Mouse (Mus musculus): ENCODE results near the gene Olfr469. TPM values are rescaled to one million over a fixed set of nuclear protein-coding genes. Genes with fewer than 3 reads are reported as not detected.

The Olfr469 gene
- polyA plus RNA-seq, 1 experiment from 2014 or later = not detected

DNA sequence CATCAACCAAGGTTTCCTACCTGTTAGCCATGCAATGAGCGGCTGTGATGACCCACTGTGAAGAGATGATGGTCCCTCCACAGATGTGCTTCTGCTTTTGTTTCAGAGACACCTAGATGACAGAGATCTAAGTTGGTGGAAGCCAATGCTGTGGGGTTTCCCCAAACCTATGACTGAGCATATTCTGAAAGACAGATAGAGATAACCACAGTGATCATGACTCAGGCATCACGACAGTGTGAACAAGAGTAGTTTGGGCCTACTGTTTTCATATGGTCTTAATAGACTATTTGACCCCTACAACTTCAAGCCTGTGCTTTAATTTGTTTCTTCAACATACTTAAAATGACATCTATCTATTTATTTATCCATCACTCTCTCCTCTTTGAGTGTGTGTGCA is 28.8 kb downstream of the Olfr469 start:
- Histone ChIP-seq H3K4me1 (ENCODE audit: control insufficient read depth, insufficient read depth, low read length) (no peaks in the 10 kb centered on the region), H3K27ac (replicated peaks; ENCODE audit: low read depth, low read length) (no peak overlapping the region), H3K4me2 (ENCODE audit: low read depth, low read length) (no peak overlapping the region), H3K9ac (replicated peaks; ENCODE audit: low read length) (no peak overlapping the region), H3K4me3 (ENCODE audit: low read depth, low read length) (no peak overlapping the region), H3K27me3 (ENCODE audit: control insufficient read depth, insufficient read depth, low read length) (no peaks in the 10 kb centered on the region), H3K9me3 (replicated peaks; ENCODE audit: control insufficient read depth, low read length) (no peaks in the 10 kb centered on the region), H3K36me3 (replicated peaks; ENCODE audit: control insufficient read depth, insufficient read depth, low read depth, low read length) (no peaks in the 10 kb centered on the region)
- no peak for ATAC-seq (replicated peaks; ENCODE audit: insufficient number of reproducible peaks, low FRiP score, low TSS enrichment, low read depth)
- no peak for DNase-seq (ENCODE audit: low spot score)
- 72% methylated on average over 2 of the region's 2 CpGs for whole genome bisulfite sequencing

DNA sequence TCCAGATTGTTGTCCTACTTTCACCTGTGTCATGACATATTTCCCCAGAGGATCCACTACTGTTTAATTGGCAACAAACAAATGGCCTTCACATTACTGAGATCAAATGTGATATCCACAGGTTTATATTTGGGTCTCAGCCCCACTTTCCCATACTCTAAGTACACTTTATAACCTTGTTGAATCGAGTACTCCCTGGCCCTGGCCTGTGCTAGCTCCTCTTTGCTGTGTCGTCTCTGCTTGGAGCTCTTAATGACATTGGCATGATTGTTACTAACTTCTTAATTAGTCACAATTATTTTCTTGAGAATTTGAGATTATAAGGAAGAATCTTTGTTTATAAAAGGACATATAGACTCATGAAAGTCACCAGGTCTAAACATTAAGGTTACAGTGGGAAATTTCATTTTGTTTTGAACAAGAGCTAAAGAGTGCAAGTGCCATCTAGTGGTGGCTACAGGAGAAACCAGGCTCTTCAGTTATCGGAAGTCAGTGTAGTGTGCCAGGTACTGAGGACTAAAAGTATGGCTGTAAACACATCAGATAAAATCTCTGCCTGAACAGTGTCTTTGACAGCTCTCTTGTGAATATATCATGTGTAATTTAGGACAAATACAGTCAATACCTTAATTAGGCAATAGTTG is 37.2 kb downstream of the Olfr469 start:
- no peaks in the 10 kb centered on the region for H3K4me1 ChIP-seq (ENCODE audit: control insufficient read depth, insufficient read depth, low read length)
- H3K4me2 ChIP-seq (ENCODE audit: low read depth, low read length) = no peak overlapping the region
- H3K27ac ChIP-seq (replicated peaks; ENCODE audit: low read depth, low read length) = no peak overlapping the region
- WGBS = 60% methylated on average over 3 of the region's 3 CpGs
- DNase-seq (ENCODE audit: low spot score) (peak; percentile 68), ATAC-seq (replicated peaks; ENCODE audit: insufficient number of reproducible peaks, low FRiP score, low TSS enrichment, low read depth) (0 out of 2 replicates have a peak, but pooled peaks have one; percentile 29)
- no peaks in the 10 kb centered on the region for H3K36me3 ChIP-seq (replicated peaks; ENCODE audit: control insufficient read depth, insufficient read depth, low read depth, low read length)
- no peak overlapping the region for H3K9ac ChIP-seq (replicated peaks; ENCODE audit: low read length)
- no peaks in the 10 kb centered on the region for H3K9me3 ChIP-seq (replicated peaks; ENCODE audit: control insufficient read depth, low read length)
- H3K4me3 ChIP-seq (ENCODE audit: low read depth, low read length) = no peak overlapping the region
- no peaks in the 10 kb centered on the region for H3K27me3 ChIP-seq (ENCODE audit: control insufficient read depth, insufficient read depth, low read length)

DNA sequence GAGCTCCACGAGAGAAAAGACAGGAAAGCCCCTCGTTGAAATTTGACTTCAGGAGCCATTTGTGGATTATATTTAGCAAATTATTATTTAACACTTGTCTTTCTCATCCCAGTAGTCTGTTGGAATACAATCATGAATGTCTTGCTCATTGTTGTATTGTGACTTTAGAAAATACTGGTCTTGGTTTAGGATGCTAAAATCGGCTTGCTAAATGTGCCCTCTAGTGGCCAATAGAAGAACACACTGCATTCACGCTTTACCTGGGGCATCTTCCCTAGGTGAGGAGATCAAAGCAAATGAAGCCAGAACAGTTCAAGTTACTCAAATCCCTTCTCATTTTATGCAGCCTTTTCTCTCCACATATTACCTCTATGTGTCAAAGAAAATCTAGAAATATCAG is 45.7 kb downstream of the Olfr469 start:
- Histone ChIP-seq H3K4me1 (ENCODE audit: control insufficient read depth, insufficient read depth, low read length) (no peaks in the 10 kb centered on the region), H3K4me3 (ENCODE audit: low read depth, low read length) (no peak overlapping the region), H3K36me3 (replicated peaks; ENCODE audit: control insufficient read depth, insufficient read depth, low read depth, low read length) (no peaks in the 10 kb centered on the region), H3K9ac (replicated peaks; ENCODE audit: low read length) (no peak overlapping the region), H3K9me3 (replicated peaks; ENCODE audit: control insufficient read depth, low read length) (no peaks in the 10 kb centered on the region), H3K27me3 (ENCODE audit: control insufficient read depth, insufficient read depth, low read length) (no peaks in the 10 kb centered on the region), H3K4me2 (ENCODE audit: low read depth, low read length) (no peak overlapping the region), H3K27ac (replicated peaks; ENCODE audit: low read depth, low read length) (no peak overlapping the region)
- ATAC-seq (replicated peaks; ENCODE audit: insufficient number of reproducible peaks, low FRiP score, low TSS enrichment, low read depth) (no peak), DNase-seq (ENCODE audit: low spot score) (peak; percentile 48)
- WGBS = 49% methylated on average over 4 of the region's 4 CpGs

DNA sequence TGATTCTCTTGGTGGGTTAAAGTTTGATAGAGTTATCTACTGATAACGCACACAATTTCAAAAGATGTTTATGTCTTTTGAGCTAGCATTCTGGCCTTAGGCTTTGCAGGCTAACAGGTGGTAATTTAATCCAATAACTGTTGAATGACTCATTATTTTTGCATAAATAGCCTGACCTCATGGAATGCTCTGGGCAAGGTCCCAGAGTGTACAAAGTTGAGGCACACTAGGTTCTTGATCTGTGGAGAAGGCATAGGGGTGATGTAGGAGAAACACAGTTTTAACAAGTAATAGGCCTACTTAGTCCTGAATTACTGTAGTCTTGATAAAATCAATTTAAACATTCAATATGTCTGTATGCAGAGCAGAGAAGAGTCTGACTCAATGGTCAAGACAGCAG is 47.1 kb downstream of the Olfr469 start:
- H3K27ac ChIP-seq (replicated peaks; ENCODE audit: low read depth, low read length) = no peak overlapping the region
- H3K27me3 ChIP-seq (ENCODE audit: control insufficient read depth, insufficient read depth, low read length) = no peaks in the 10 kb centered on the region
- H3K9ac ChIP-seq (replicated peaks; ENCODE audit: low read length) = no peak overlapping the region
- no peaks in the 10 kb centered on the region for H3K9me3 ChIP-seq (replicated peaks; ENCODE audit: control insufficient read depth, low read length)
- H3K4me3 ChIP-seq (ENCODE audit: low read depth, low read length) = no peak overlapping the region
- ATAC-seq (replicated peaks; ENCODE audit: insufficient number of reproducible peaks, low FRiP score, low TSS enrichment, low read depth) (no peak), DNase-seq (ENCODE audit: low spot score) (no peak)
- H3K36me3 ChIP-seq (replicated peaks; ENCODE audit: control insufficient read depth, insufficient read depth, low read depth, low read length) = no peaks in the 10 kb centered on the region
- 83% methylated on average over 1 of the region's 1 CpGs for WGBS
- H3K4me1 ChIP-seq (ENCODE audit: control insufficient read depth, insufficient read depth, low read length) = no peaks in the 10 kb centered on the region
- no peak overlapping the region for H3K4me2 ChIP-seq (ENCODE audit: low read depth, low read length)

- no peak overlapping the region for H3K9ac ChIP-seq (replicated peaks; ENCODE audit: low read length)
- 68% methylated on average over 6 of the region's 6 CpGs for WGBS
- ATAC-seq (replicated peaks; ENCODE audit: insufficient number of reproducible peaks, low FRiP score, low TSS enrichment, low read depth) = no peak
- H3K27me3 ChIP-seq (ENCODE audit: control insufficient read depth, insufficient read depth, low read length) = no peaks in the 10 kb centered on the region
- H3K9me3 ChIP-seq (replicated peaks; ENCODE audit: control insufficient read depth, low read length) = no peaks in the 10 kb centered on the region
- H3K36me3 ChIP-seq (replicated peaks; ENCODE audit: control insufficient read depth, insufficient read depth, low read depth, low read length) = no peaks in the 10 kb centered on the region
- no peak overlapping the region for H3K4me2 ChIP-seq (ENCODE audit: low read depth, low read length)
- H3K4me3 ChIP-seq (ENCODE audit: low read depth, low read length) = no peak overlapping the region
- DNase-seq (ENCODE audit: low spot score) = no peak
- no peaks in the 10 kb centered on the region for H3K4me1 ChIP-seq (ENCODE audit: control insufficient read depth, insufficient read depth, low read length)
- H3K27ac ChIP-seq (replicated peaks; ENCODE audit: low read depth, low read length) = no peak overlapping the region
These were observed 54.5 kb downstream of the Olfr469 start for GRCm38 (mm10) chr7:107770812-107771211.

Other genes with a start within 250 kb of the Olfr469 start
- gene Ppfibp2, start 230.3 kb downstream of the Olfr469 start, polyA plus RNA-seq (2014; fragmentation: Nextera tagmentation; extraction: Ambion mirVana) = 17.8 and 19.2 TPM in 2 replicates
- gene 5330417H12Rik, start 200.4 kb downstream of the Olfr469 start, polyA plus RNA-seq (2014; fragmentation: Nextera tagmentation; extraction: Ambion mirVana) = not detected in 2 replicates
- 0.29 and 0.31 TPM in 2 replicates for gene Cyb5r2, start 67.5 kb downstream of the Olfr469 start, polyA plus RNA-seq (2014; fragmentation: Nextera tagmentation; extraction: Ambion mirVana)
- not detected in 2 replicates for gene Ovch2, start 24.3 kb downstream of the Olfr469 start, polyA plus RNA-seq (2014; fragmentation: Nextera tagmentation; extraction: Ambion mirVana)
- gene Olfr467, start 13.3 kb downstream of the Olfr469 start, polyA plus RNA-seq (2014; fragmentation: Nextera tagmentation; extraction: Ambion mirVana) = not detected in 2 replicates
- not detected in 2 replicates for gene Olfr470, start 21.9 kb upstream of the Olfr469 start, polyA plus RNA-seq (2014; fragmentation: Nextera tagmentation; extraction: Ambion mirVana)
- gene Olfr472, start 72.4 kb upstream of the Olfr469 start, polyA plus RNA-seq (2014; fragmentation: Nextera tagmentation; extraction: Ambion mirVana) = not detected in 2 replicates
- not detected in 2 replicates for gene Olfr473, start 104.9 kb upstream of the Olfr469 start, polyA plus RNA-seq (2014; fragmentation: Nextera tagmentation; extraction: Ambion mirVana)
- not detected in 2 replicates for gene Olfr474, start 129.1 kb upstream of the Olfr469 start, polyA plus RNA-seq (2014; fragmentation: Nextera tagmentation; extraction: Ambion mirVana)
- gene Olfr476, start 139.3 kb upstream of the Olfr469 start, polyA plus RNA-seq (2014; fragmentation: Nextera tagmentation; extraction: Ambion mirVana) = not detected in 2 replicates
- gene Olfr477, start 161.2 kb upstream of the Olfr469 start, polyA plus RNA-seq (2014; fragmentation: Nextera tagmentation; extraction: Ambion mirVana) = not detected in 2 replicates
- not detected in 2 replicates for gene Olfr478, start 208.4 kb upstream of the Olfr469 start, polyA plus RNA-seq (2014; fragmentation: Nextera tagmentation; extraction: Ambion mirVana)
- gene Olfr479, start 225.2 kb upstream of the Olfr469 start, polyA plus RNA-seq (2014; fragmentation: Nextera tagmentation; extraction: Ambion mirVana) = not detected in 2 replicates
- not detected in 2 replicates for gene Olfr480, start 241.8 kb upstream of the Olfr469 start, polyA plus RNA-seq (2014; fragmentation: Nextera tagmentation; extraction: Ambion mirVana)

Data from embryonic facial prominence, embryonic 11.5 days (tissue).